Mouse (Mus musculus) ovary, postnatal 36 days (tissue): ENCODE data around the gene Hist2h2ac.

Experiments
- DNase-seq: peaks from one replicate; pipeline ENCODE4 v3.0.0; 2022; ENCODE audit warnings: low spot score, mixed read lengths

Hist2h2ac gene

GRCm38 (mm10) chr3:96220765-96221639 is at the start of gene Hist2h2ac, which contains the start of gene Hist2h2be:
Gene Hist2h2ac (minus strand): TSS chr3:96220880.
Gene Hist2h2be (plus strand): TSS chr3:96221119.
- DNase-seq = peak; percentile 79

- DNase-seq = peak; percentile 80
Observed at GRCm38 (mm10) chr3:96269511-96270474, 49.1 kb upstream of the Hist2h2ac start, which contains the start of gene Hist2h2bb. Gene Hist2h2bb (plus strand): TSS chr3:96269752.

DNA sequence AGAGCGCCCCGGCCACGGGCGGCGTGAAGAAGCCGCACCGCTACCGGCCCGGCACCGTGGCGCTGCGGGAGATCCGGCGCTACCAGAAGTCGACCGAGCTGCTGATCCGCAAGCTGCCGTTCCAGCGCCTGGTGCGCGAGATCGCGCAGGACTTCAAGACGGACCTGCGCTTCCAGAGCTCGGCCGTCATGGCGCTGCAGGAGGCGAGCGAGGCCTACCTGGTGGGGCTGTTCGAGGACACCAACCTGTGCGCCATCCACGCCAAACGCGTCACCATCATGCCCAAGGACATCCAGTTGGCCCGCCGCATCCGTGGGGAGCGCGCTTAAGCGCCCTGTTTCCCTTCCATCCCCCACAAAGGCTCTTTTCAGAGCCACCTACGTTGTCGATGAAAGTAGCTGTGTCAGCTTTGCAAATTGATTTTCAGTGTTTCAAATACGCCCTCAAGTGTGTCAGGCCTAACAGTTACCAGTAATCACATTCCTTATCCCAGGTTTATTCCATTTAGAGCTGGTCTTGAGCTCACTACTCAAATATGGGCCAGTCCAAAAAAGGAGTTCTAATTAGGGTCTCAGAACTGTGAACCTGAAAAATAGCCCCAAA is 48.2 kb upstream of the Hist2h2ac start:
- DNase-seq = peak; percentile 25

DNA sequence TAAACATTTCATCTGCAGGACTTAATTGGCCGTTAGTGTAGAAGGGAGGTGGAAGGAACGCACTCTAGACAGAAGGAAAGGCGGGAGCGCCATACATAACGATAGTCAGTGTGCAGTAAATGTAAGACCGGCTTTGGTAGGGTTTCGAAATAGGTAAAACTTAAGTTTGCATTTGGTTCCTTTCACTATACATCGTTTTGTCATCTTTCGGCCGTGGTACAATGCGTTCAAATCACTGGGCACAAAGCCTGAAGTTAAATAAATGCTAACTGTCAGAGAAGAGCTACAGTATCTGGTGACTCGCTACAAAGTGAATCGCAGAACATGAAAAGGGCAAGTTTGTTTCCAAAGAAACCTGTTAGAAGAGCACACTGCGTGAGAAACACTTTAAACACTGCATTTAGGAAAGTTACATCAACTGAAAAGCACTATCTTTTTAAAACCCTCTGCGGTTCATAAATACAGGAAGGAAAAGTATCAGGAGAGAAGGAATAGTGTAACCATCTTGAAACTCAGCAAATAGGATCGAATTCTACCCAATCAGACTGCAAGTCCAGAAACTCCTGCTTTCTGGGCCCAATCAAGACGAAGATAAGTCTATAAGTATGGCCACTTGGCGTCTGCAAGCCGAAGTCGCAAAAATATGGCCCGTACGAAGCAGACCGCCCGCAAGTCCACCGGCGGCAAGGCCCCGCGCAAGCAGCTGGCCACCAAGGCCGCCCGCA is 47.5 kb upstream of the Hist2h2ac start, which contains the start of gene Hist2h3b:
Hist2h3b (plus strand) TSS at position 604 of the 725 bp plus-strand sequence.
- DNase-seq = peak; percentile 80

DNA sequence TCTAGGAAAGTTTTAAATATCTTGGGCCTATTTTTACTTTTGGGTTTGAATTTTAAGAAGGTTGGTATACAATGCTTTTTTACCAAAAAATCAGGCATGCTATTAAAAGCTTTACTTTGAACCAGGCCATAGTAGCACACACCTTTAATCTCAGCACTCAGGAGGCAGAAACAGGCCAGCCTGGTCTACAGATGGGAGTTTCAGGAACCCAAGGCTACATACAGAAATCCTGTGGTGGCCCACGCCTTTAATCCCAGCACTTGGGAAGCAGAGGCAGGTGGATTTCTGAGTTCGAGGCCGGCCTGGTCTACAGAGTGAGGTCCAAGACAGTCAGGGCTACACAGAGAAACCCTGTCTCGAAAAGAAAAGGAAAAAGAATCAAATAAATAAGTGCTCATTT is 46.9 kb upstream of the Hist2h2ac start:
- no peak for DNase-seq

- no peak for DNase-seq
Observed at GRCm38 (mm10) chr3:96266132-96266710, 45.5 kb upstream of the Hist2h2ac start.

DNA sequence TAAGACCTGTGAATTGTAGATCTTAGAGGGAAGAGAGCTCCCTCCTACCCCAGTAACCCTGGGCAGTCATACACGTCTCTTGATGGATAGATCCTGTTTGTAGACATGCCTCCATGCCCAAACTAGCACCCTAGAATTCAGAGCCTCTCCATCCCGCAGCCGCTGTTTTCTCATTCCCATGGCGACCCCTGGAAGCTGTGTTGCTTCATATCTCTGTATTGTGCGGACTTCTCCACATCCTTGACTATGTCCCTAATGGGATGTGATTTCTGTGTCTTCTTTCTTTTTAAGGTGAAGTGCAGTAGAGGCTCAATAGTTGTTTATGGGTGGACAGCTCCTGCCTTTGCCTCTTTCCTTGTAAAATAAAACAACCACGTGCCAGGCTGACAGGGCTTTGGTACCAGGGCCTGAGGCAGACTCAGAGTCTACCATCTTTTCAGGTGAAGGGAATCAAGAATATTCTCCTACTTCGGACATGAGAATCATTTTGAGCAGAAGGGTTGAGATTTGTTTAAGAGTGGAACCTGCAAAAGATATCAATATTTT is 43.8 kb upstream of the Hist2h2ac start:
- DNase-seq = no peak

GRCm38 (mm10) chr3:96263558-96264403 is 43.1 kb upstream of the Hist2h2ac start:
- DNase-seq = peak; percentile 50

DNA sequence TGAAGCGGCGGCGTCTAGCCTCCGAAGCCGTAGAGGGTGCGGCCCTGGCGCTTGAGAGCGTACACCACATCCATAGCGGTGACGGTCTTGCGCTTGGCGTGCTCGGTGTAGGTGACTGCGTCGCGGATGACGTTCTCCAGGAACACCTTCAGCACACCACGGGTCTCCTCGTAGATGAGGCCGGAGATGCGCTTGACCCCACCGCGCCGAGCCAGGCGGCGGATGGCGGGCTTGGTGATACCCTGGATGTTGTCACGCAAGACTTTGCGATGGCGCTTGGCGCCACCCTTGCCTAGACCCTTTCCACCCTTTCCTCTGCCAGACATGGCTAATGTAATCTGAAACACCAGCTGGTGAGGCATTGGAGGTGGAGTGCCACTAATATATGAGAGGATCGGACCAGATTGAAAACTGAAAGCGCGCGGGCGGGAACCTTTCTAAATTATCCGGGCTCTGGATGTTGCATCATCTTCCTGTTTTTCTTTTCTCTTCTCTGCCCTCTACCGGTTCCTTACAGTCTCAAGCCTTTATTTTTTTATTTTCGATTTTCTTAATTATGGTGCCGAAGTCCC is 42.4 kb upstream of the Hist2h2ac start, which contains the start of gene Hist2h4:
Hist2h4 (minus strand) TSS at position 333 of the 572 bp plus-strand sequence.
- peak; percentile 91 for DNase-seq

GRCm38 (mm10) chr3:96262216-96262875 is 41.7 kb upstream of the Hist2h2ac start:
- peak; percentile 74 for DNase-seq

- DNase-seq = no peak
Observed at GRCm38 (mm10) chr3:96261623-96262022, 40.9 kb upstream of the Hist2h2ac start.

GRCm38 (mm10) chr3:96260220-96260619 is 39.5 kb upstream of the Hist2h2ac start:
- DNase-seq = no peak

GRCm38 (mm10) chr3:96257190-96257589 is 36.5 kb upstream of the Hist2h2ac start:
- DNase-seq = no peak

DNA sequence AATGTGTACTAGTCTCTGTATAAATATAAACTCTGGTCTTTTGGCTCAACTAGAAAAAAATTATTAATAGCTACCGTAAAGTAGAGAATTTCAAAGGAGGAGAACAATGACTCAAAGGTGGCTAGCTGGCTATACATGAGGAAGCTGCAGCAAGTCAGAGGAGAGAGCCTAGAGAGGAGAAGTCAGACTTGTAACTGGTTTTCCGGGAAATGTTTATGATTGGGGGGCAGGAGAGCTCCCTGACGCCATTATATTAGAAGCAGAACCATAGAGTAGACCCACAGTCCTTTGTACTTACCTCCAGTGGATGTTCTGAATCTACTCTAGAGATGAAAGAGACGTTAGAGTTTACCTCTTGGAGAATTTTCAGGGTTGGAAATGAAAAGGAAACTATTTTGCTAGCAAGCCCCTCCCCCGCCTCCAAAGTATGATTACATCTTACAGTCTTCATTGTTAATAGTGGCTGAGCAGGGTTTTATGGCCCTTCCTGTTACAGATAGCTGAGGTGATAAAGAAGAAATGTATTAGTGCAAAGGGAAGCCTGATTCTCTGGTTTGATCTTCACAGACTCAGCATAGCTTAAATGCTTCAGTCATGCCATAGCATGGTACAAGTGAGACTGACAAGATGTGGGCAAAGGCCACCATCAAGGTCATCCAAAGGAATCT is 35.4 kb upstream of the Hist2h2ac start:
- DNase-seq = no peak

DNA sequence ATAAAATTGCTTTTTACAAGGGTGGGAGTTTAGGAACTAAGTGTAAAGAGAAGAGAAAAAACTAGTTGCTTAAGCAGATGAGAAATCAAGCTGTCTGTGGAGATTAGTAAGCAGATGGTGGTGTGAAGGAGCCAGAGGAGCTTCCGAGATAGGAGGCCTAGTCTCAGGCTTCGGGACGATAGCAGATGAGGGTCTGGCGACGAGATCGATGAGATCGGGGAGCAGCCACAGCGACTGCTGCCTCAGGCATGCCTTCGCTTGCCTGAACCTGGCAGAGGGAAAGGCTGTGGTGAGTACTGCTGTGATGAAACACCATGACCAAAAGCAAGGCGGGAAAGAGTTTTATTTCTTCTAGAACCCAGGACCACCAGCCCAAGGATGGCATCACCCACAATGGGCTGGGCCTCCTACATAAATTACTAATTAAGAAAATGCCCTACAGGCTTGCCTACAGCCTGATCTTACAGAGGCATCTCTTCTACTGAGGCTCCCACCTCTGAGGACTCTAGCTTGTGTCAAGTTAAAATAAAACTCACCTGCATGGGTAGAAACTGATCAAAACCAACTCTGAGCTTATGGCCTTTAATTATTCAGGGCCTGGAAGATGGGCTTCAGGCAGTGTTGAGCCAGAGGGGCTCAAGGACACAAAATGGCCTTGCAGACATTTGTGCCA is 34.1 kb upstream of the Hist2h2ac start:
- DNase-seq = no peak

- no peak for DNase-seq
Observed at GRCm38 (mm10) chr3:96251787-96252186, 31.1 kb upstream of the Hist2h2ac start.

- no peak for DNase-seq
Observed at GRCm38 (mm10) chr3:96250890-96251289, 30.2 kb upstream of the Hist2h2ac start.

DNA sequence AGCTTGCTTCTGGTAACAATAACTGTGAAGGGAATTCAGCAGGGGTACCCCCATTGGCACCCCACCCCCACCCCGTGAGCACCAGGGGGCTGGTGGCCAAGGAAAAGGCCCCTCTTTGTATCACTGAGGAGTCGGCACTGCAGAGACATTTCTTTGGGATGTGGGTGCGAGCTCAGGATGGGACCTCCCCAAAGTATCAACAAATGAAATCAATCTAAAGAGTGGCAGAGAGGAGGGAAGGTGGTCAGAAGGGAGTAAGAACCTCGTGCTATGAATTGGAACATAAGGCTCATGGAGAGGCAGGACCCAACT is 28.3 kb upstream of the Hist2h2ac start:
- DNase-seq = no peak
